Mouse (Mus musculus) layer of hippocampus, adult 9-10 months (tissue): ENCODE data around the gene Zfand4.
"Not testable (repeated sequence)": the region's sequence is repeated elsewhere in the genome, so short reads cannot be mapped to it uniquely, and the experiment has no call there.

Source experiments
- DNase-seq: peaks from one replicate; pipeline ENCODE4 v3.0.0; 2022; ENCODE audit warnings: low spot score

Zfand4 gene

GRCm38 (mm10) chr6:116264018-116264651 lies at the start of gene Zfand4:
TSS of gene Zfand4 (plus strand) at chr6:116264222.
- DNase-seq = peak; percentile 59

- no peak for DNase-seq
These were observed 36.3 kb upstream of the Zfand4 start for GRCm38 (mm10) chr6:116227767-116228166.

- peak; percentile 63 for DNase-seq
These were observed 35.1 kb upstream of the Zfand4 start for GRCm38 (mm10) chr6:116228785-116229525.

GRCm38 (mm10) chr6:116234821-116235220 lies 29.2 kb upstream of the Zfand4 start:
- not testable (repeated sequence) for DNase-seq

GRCm38 (mm10) chr6:116235336-116235735 lies 28.7 kb upstream of the Zfand4 start:
- DNase-seq = no peak

- DNase-seq = no peak
These were observed 25.9 kb upstream of the Zfand4 start for GRCm38 (mm10) chr6:116238083-116238482.

- no peak for DNase-seq
These were observed 23.7 kb upstream of the Zfand4 start for GRCm38 (mm10) chr6:116240371-116240770.

- no peak for DNase-seq
These were observed 4.4 kb upstream of the Zfand4 start for GRCm38 (mm10) chr6:116259649-116260048.

GRCm38 (mm10) chr6:116260481-116260880 lies 3.5 kb upstream of the Zfand4 start:
- DNase-seq = no peak

GRCm38 (mm10) chr6:116262824-116263223 lies 1.2 kb upstream of the Zfand4 start:
- no peak for DNase-seq

GRCm38 (mm10) chr6:116264836-116265235 lies 814 bp downstream of the Zfand4 start:
- DNase-seq = no peak

GRCm38 (mm10) chr6:116265603-116266002 lies 1.6 kb downstream of the Zfand4 start:
- no peak for DNase-seq

- DNase-seq = no peak
These were observed 2.5 kb downstream of the Zfand4 start for GRCm38 (mm10) chr6:116266273-116267109.

GRCm38 (mm10) chr6:116267110-116267423 lies 3.0 kb downstream of the Zfand4 start:
- DNase-seq = no peak

GRCm38 (mm10) chr6:116275695-116276094 lies 11.7 kb downstream of the Zfand4 start:
- DNase-seq = no peak

GRCm38 (mm10) chr6:116278679-116279317 lies 14.8 kb downstream of the Zfand4 start:
- DNase-seq = no peak

GRCm38 (mm10) chr6:116281014-116281413 lies 17.0 kb downstream of the Zfand4 start:
- no peak for DNase-seq

GRCm38 (mm10) chr6:116282546-116282945 lies 18.5 kb downstream of the Zfand4 start:
- DNase-seq = no peak

GRCm38 (mm10) chr6:116283280-116283679 lies 19.3 kb downstream of the Zfand4 start:
- DNase-seq = no peak

GRCm38 (mm10) chr6:116286321-116286720 lies 22.3 kb downstream of the Zfand4 start:
- no peak for DNase-seq

- no peak for DNase-seq
These were observed 23.0 kb downstream of the Zfand4 start for GRCm38 (mm10) chr6:116286870-116287575.

GRCm38 (mm10) chr6:116311411-116311810 lies 47.4 kb downstream of the Zfand4 start:
- no peak for DNase-seq
